12 mouse cellular contexts compared by ENCODE assay signal in the genomic region with DNA sequence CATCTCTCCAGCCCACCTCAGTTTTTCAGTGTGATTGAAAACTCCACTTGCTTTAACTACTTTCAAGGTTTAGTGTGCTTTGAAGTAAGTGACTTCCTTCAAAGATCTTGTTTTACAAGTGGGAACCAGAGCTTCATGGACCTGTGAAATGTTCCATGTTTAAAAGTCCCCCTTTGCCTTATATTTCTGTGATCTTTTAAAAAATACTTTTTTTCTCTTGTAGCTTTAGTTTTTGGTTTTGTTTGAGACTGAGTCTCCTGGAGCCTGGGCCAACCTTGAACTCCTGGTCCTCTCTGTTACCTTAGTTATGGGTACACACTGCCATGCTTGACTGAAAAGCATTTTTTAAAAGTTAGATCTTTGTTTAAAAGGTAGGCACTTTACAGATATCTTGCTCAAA. TPM values are rescaled to one million over a fixed set of nuclear protein-coding genes. Genes with fewer than 3 reads are reported as not detected.
A peak's percentile ranks its signal among the peaks of the same experiment; 100 is the strongest.
DNase-seq lines count a peak whose midpoint lies in the region; ATAC-seq and TF ChIP-seq lines count a peak whose summit lies in the region.
"Had no signal": no experiment of that assay in that cellular context is flagged by ENCODE, and none has a peak within 500 bp of the region (broad histone marks: within the 10 kb centered on the region; RNA-seq: fewer than 3 reads in every experiment).

No protein-coding gene starts in this region.

- TF ChIP-seq POLR2A in limb, embryonic 14.5 days (IDR thresholded peaks at IDR 0.05; ENCODE audit: borderline replicate concordance, extremely low read depth, insufficient read depth, insufficient read length) = no peak

- peak overlapping the region; percentile 68; the same call in 1 of the 2 replicates for H3K4me2 ChIP-seq in intestine, postnatal 0 days (replicated peaks; ENCODE audit: low read depth)
- H3K4me2 ChIP-seq in intestine, embryonic 15.5 days (replicated peaks) = no peak overlapping the region
- 0 out of 2 replicates have a peak overlapping the region, but pooled peaks have one; percentile 1 for H3K4me2 ChIP-seq in neural tube, embryonic 15.5 days
- 0 out of 2 replicates have a peak overlapping the region, but pooled peaks have one; percentile 77 for H3K4me2 ChIP-seq in limb, embryonic 14.5 days (replicated peaks; ENCODE audit: low read depth, low read length, severe bottlenecking)
- H3K4me2 ChIP-seq: forebrain, embryonic 13.5 days; midbrain, embryonic 11.5 days had no signal

- no peak overlapping the region for H3K4me3 ChIP-seq in intestine, postnatal 0 days (ENCODE audit: low read depth, low read length)
- H3K4me3 ChIP-seq in intestine, embryonic 15.5 days (replicated peaks) = no peak overlapping the region
- no peak overlapping the region for H3K4me3 ChIP-seq in neural tube, embryonic 15.5 days (replicated peaks)
- no peak overlapping the region for H3K4me3 ChIP-seq in limb, embryonic 14.5 days (replicated peaks; ENCODE audit: low read length)
- H3K4me3 ChIP-seq: forebrain, embryonic 13.5 days had no signal

- H3K27me3 ChIP-seq in intestine, postnatal 0 days (replicated peaks; ENCODE audit: control insufficient read depth, insufficient read depth, low read length) = no peaks in the 10 kb centered on the region
- H3K27me3 ChIP-seq in intestine, embryonic 15.5 days (replicated peaks) = no peaks in the 10 kb centered on the region
- no peaks in the 10 kb centered on the region for H3K27me3 ChIP-seq in neural tube, embryonic 15.5 days (replicated peaks)
- no peaks in the 10 kb centered on the region for H3K27me3 ChIP-seq in limb, embryonic 14.5 days (ENCODE audit: control insufficient read depth, insufficient read depth, low read length)
- H3K27me3 ChIP-seq: forebrain, embryonic 13.5 days had no signal

- no peak for ATAC-seq in intestine, postnatal 0 days
- ATAC-seq in intestine, embryonic 15.5 days = no peak
- no peak for ATAC-seq in neural tube, embryonic 15.5 days (ENCODE audit: low FRiP score)
- ATAC-seq in limb, embryonic 14.5 days (ENCODE audit: low FRiP score, low read depth) = no peak
- ATAC-seq: forebrain, embryonic 13.5 days had no signal

- TF ChIP-seq CTCF in intestine, postnatal 0 days (IDR thresholded peaks at IDR 0.05; ENCODE audit: low read depth) = no peak

- no peak overlapping the region for H3K9ac ChIP-seq in intestine, postnatal 0 days (ENCODE audit: low read depth, low read length)
- no peak overlapping the region for H3K9ac ChIP-seq in intestine, embryonic 15.5 days
- no peak overlapping the region for H3K9ac ChIP-seq in neural tube, embryonic 15.5 days (replicated peaks)
- H3K9ac ChIP-seq in limb, embryonic 14.5 days (ENCODE audit: low read depth, low read length, severe bottlenecking) = no peak overlapping the region
- H3K9ac ChIP-seq: forebrain, embryonic 13.5 days had no signal

- no peaks in the 10 kb centered on the region for H3K4me1 ChIP-seq in intestine, postnatal 0 days (replicated peaks; ENCODE audit: control insufficient read depth, insufficient read depth, low read length)
- H3K4me1 ChIP-seq in intestine, embryonic 15.5 days (replicated peaks) = peaks cover 9% of the 10 kb centered on the region; the same call in 1 of the 2 replicates
- H3K4me1 ChIP-seq in neural tube, embryonic 15.5 days = peaks cover 10% of the 10 kb centered on the region
- H3K4me1 ChIP-seq in limb, embryonic 14.5 days (ENCODE audit: control insufficient read depth, insufficient read depth, low read length) = peaks cover 20% of the 10 kb centered on the region

- H3K27ac ChIP-seq in intestine, postnatal 0 days (ENCODE audit: low read depth, low read length) = no peak overlapping the region
- no peak overlapping the region for H3K27ac ChIP-seq in intestine, embryonic 15.5 days
- no peak overlapping the region for H3K27ac ChIP-seq in neural tube, embryonic 15.5 days (replicated peaks)
- 0 out of 2 replicates have a peak overlapping the region, but pooled peaks have one; percentile 33 for H3K27ac ChIP-seq in limb, embryonic 14.5 days (replicated peaks; ENCODE audit: low read depth, low read length)
- H3K27ac ChIP-seq: forebrain, embryonic 13.5 days had no signal

- no peaks in the 10 kb centered on the region for H3K9me3 ChIP-seq in intestine, postnatal 0 days (ENCODE audit: control insufficient read depth)
- no peaks in the 10 kb centered on the region for H3K9me3 ChIP-seq in intestine, embryonic 15.5 days
- H3K9me3 ChIP-seq in neural tube, embryonic 15.5 days (replicated peaks) = no peaks in the 10 kb centered on the region
- no peaks in the 10 kb centered on the region for H3K9me3 ChIP-seq in limb, embryonic 14.5 days (ENCODE audit: control insufficient read depth, low read length)
- H3K9me3 ChIP-seq: forebrain, embryonic 13.5 days had no signal

- no peak for DNase-seq in neural tube, embryonic 10.5 days (ENCODE audit: extremely low spot score, low spot score)
- no peak for DNase-seq in limb, embryonic 14.5 days (ENCODE audit: low spot score)
- DNase-seq in naive thymus-derived CD4-positive, alpha-beta T cell, adult 2 months (ENCODE audit: low read depth) = peak; percentile 56
- no peak for DNase-seq in frontal cortex, postnatal 25 days (ENCODE audit: low spot score in 2 of 2)
- DNase-seq: heart, postnatal 10 days; kidney, postnatal 25 days; right cerebral cortex, postnatal 4 days had no signal

- peaks cover 40% of the 10 kb centered on the region for H3K36me3 ChIP-seq in intestine, postnatal 0 days (ENCODE audit: control insufficient read depth, insufficient read depth)
- no peaks in the 10 kb centered on the region; the same call in 1 of the 2 replicates for H3K36me3 ChIP-seq in intestine, embryonic 15.5 days
- no peaks in the 10 kb centered on the region for H3K36me3 ChIP-seq in neural tube, embryonic 15.5 days
- peaks cover 26% of the 10 kb centered on the region for H3K36me3 ChIP-seq in limb, embryonic 14.5 days (ENCODE audit: control insufficient read depth, insufficient read depth, low read length)

RNA-seq across cellular contexts. Expression of a gene that starts 4.2 kb away (rescaled TPM):
- polyA plus RNA-seq in intestine, postnatal 0 days (2015; fragmentation: Nextera tagmentation; extraction: Ambion mirVana) = 28.9 and 33.7 TPM in 2 replicates
- 29.2 and 30.0 TPM in 2 replicates for polyA plus RNA-seq in intestine, embryonic 15.5 days (2015; fragmentation: Nextera tagmentation; extraction: Ambion mirVana)
- 15.3 and 20.0 TPM in 2 replicates for polyA plus RNA-seq in neural tube, embryonic 15.5 days (2015; fragmentation: Nextera tagmentation; extraction: Ambion mirVana)
- 28.9 and 30.9 TPM in 2 replicates for polyA plus RNA-seq in limb, embryonic 14.5 days (2012; rRNA removed)
- 34.1 and 37.2 TPM in 2 replicates for polyA plus RNA-seq in limb, embryonic 14.5 days (2014; fragmentation: Nextera tagmentation; extraction: Ambion mirVana)

RNA-seq across cellular contexts. Expression of a gene that starts 19.7 kb away (rescaled TPM):
- polyA plus RNA-seq in intestine, postnatal 0 days (2015; fragmentation: Nextera tagmentation; extraction: Ambion mirVana) = 10.6 and 13.9 TPM in 2 replicates
- 1.5 and 1.6 TPM in 2 replicates for polyA plus RNA-seq in intestine, embryonic 15.5 days (2015; fragmentation: Nextera tagmentation; extraction: Ambion mirVana)
- not detected in 2 replicates for polyA plus RNA-seq in neural tube, embryonic 15.5 days (2015; fragmentation: Nextera tagmentation; extraction: Ambion mirVana)
- not detected in 2 replicates for polyA plus RNA-seq in limb, embryonic 14.5 days (2012; rRNA removed)
- polyA plus RNA-seq in limb, embryonic 14.5 days (2014; fragmentation: Nextera tagmentation; extraction: Ambion mirVana) = 0.12 TPM in 1 of 2 replicates, not detected in the other
- polyA plus RNA-seq: forebrain, embryonic 13.5 days; midbrain, embryonic 11.5 days had no signal
